Mouse (Mus musculus) liver, embryonic 14.5 days (tissue): Measurements from ENCODE around the gene Psd.

Experiments used
- CTCF ChIP-seq: IDR thresholded peaks from 2 replicates; pipeline ENCODE4 v1.5.1; 2016; ENCODE audit warnings: antibody characterized with exemption, low read depth, control low read depth
- EP300 ChIP-seq: IDR thresholded peaks from 2 replicates; pipeline ENCODE4 v1.6.1; 2016; ENCODE audit warnings: antibody characterized with exemption, low read depth

- no peak for TF ChIP-seq CTCF
- TF ChIP-seq EP300, result no peak
Measured at GRCm38 (mm10) chr19:46285631-46286030, 41.3 kb downstream of the Psd start.
